Comparison of ENCODE assay signal across 29 mouse cellular contexts in genomic region chr7:96650435-96650834, GRCm38 (mm10).
DNase-seq lines count a peak whose midpoint lies in the region; ATAC-seq lines count a peak whose summit lies in the region.
"Had no signal": no experiment of that assay in that cellular context is flagged by ENCODE, and none has a peak within 500 bp of the region (broad histone marks: within the 10 kb centered on the region; RNA-seq: fewer than 3 reads in every experiment).

No protein-coding gene starts in this region.

- H3K4me1 ChIP-seq in forebrain, embryonic 10.5 days = peaks cover 96% of the 10 kb centered on the region
- peaks cover 32% of the 10 kb centered on the region for H3K4me1 ChIP-seq in forebrain, embryonic 14.5 days (ENCODE audit: control insufficient read depth, insufficient read depth, low read length)
- peaks cover 57% of the 10 kb centered on the region for H3K4me1 ChIP-seq in hindbrain, embryonic 12.5 days
- H3K4me1 ChIP-seq in hindbrain, embryonic 11.5 days (replicated peaks; ENCODE audit: control insufficient read depth, insufficient read depth, low read length) = peaks cover 12% of the 10 kb centered on the region
- H3K4me1 ChIP-seq in forebrain, embryonic 13.5 days = peaks cover 75% of the 10 kb centered on the region
- peaks cover 87% of the 10 kb centered on the region for H3K4me1 ChIP-seq in limb, embryonic 12.5 days (replicated peaks)

- peak overlapping the region; percentile 65; the same call in 1 of the 2 replicates for H3K27ac ChIP-seq in forebrain, embryonic 10.5 days
- H3K27ac ChIP-seq in forebrain, embryonic 14.5 days (ENCODE audit: low read depth, low read length) = no peak overlapping the region
- 0 out of 2 replicates have a peak overlapping the region, but pooled peaks have one; percentile 60 for H3K27ac ChIP-seq in hindbrain, embryonic 12.5 days
- no peak overlapping the region for H3K27ac ChIP-seq in hindbrain, embryonic 11.5 days (ENCODE audit: low read depth, low read length)
- peak overlapping the region; percentile 76 for H3K27ac ChIP-seq in forebrain, embryonic 13.5 days
- H3K27ac ChIP-seq in limb, embryonic 12.5 days = 0 out of 2 replicates have a peak overlapping the region, but pooled peaks have one; percentile 80
- H3K27ac ChIP-seq: limb, embryonic 15.5 days; liver, embryonic 14.5 days; lung, embryonic 15.5 days; midbrain, embryonic 15.5 days; neural tube, embryonic 12.5 days had no signal

- no peaks in the 10 kb centered on the region for H3K36me3 ChIP-seq in forebrain, embryonic 10.5 days (replicated peaks)
- H3K36me3 ChIP-seq in forebrain, embryonic 14.5 days (ENCODE audit: control insufficient read depth, insufficient read depth, low read length) = no peaks in the 10 kb centered on the region
- H3K36me3 ChIP-seq in hindbrain, embryonic 12.5 days = no peaks in the 10 kb centered on the region
- H3K36me3 ChIP-seq in hindbrain, embryonic 11.5 days (ENCODE audit: control insufficient read depth, insufficient read depth, low read length) = no peaks in the 10 kb centered on the region
- no peaks in the 10 kb centered on the region for H3K36me3 ChIP-seq in forebrain, embryonic 13.5 days (ENCODE audit: poor library complexity, severe bottlenecking)
- H3K36me3 ChIP-seq in limb, embryonic 12.5 days = no peaks in the 10 kb centered on the region; the same call in 1 of the 2 replicates
- H3K36me3 ChIP-seq: limb, embryonic 15.5 days; lung, embryonic 15.5 days; midbrain, embryonic 10.5 days; midbrain, embryonic 15.5 days; neural tube, embryonic 12.5 days had no signal

- ATAC-seq in forebrain, embryonic 14.5 days = no peak
- no peak for ATAC-seq in hindbrain, embryonic 12.5 days (ENCODE audit: low FRiP score)
- ATAC-seq in hindbrain, embryonic 11.5 days (ENCODE audit: low FRiP score) = no peak
- ATAC-seq in forebrain, embryonic 13.5 days = no peak
- ATAC-seq in limb, embryonic 12.5 days (ENCODE audit: insufficient number of reproducible peaks, insufficient read depth, low FRiP score, low TSS enrichment, low read depth) = no peak; the same call in 1 of the 2 replicates
- ATAC-seq: activated CD4-positive, CD25-positive, alpha-beta regulatory T cell, adult 4 months; inflammation-experienced regulatory T-cells, adult 6 months had no signal

- 9% methylated on average over 2 of the region's 2 CpGs for WGBS in forebrain, embryonic 10.5 days
- WGBS in forebrain, embryonic 14.5 days = 4% methylated on average over 2 of the region's 2 CpGs
- 39% methylated on average over 2 of the region's 2 CpGs for WGBS in hindbrain, embryonic 12.5 days
- WGBS in hindbrain, embryonic 11.5 days = 34% methylated on average over 2 of the region's 2 CpGs
- WGBS in forebrain, embryonic 13.5 days = 3% methylated on average over 2 of the region's 2 CpGs
- 7% methylated on average over 2 of the region's 2 CpGs for WGBS in limb, embryonic 12.5 days

- no peak for DNase-seq in forebrain, embryonic 10.5 days (ENCODE audit: extremely low spot score, low spot score)
- DNase-seq in forebrain, embryonic 14.5 days (ENCODE audit: low spot score) = no peak
- DNase-seq in hindbrain, embryonic 11.5 days (ENCODE audit: low spot score) = no peak
- no peak for DNase-seq in liver
- no peak for DNase-seq in gastrocnemius, postnatal 4 days (ENCODE audit: low spot score in 2 of 2)
- DNase-seq: adrenal gland, adult 2 months; adrenal gland, postnatal 36 days; cerebellum, adult 18-20 months; cerebellum, postnatal 14 days; gastrocnemius, postnatal 25 days; heart, adult 18-20 months; heart, postnatal 10 days; kidney, adult 11 months; kidney, postnatal 14 days; thymus, adult 2 months; thymus, postnatal 36 days had no signal

- no peak overlapping the region for H3K4me3 ChIP-seq in forebrain, embryonic 10.5 days
- H3K4me3 ChIP-seq in forebrain, embryonic 14.5 days (ENCODE audit: low read depth, low read length) = no peak overlapping the region
- no peak overlapping the region for H3K4me3 ChIP-seq in hindbrain, embryonic 12.5 days
- no peak overlapping the region for H3K4me3 ChIP-seq in hindbrain, embryonic 11.5 days (ENCODE audit: low read depth, low read length)
- H3K4me3 ChIP-seq in forebrain, embryonic 13.5 days = no peak overlapping the region
- H3K4me3 ChIP-seq in limb, embryonic 12.5 days (replicated peaks) = no peak overlapping the region
- H3K4me3 ChIP-seq: limb, embryonic 15.5 days; lung, embryonic 15.5 days; midbrain, embryonic 10.5 days; midbrain, embryonic 15.5 days; neural tube, embryonic 12.5 days had no signal

- H3K9me3 ChIP-seq in forebrain, embryonic 10.5 days = no peaks in the 10 kb centered on the region
- H3K9me3 ChIP-seq in forebrain, embryonic 14.5 days (replicated peaks; ENCODE audit: control insufficient read depth, low read length) = no peaks in the 10 kb centered on the region
- no peaks in the 10 kb centered on the region for H3K9me3 ChIP-seq in hindbrain, embryonic 12.5 days (replicated peaks)
- no peaks in the 10 kb centered on the region for H3K9me3 ChIP-seq in hindbrain, embryonic 11.5 days (ENCODE audit: control insufficient read depth, low read length)
- no peaks in the 10 kb centered on the region for H3K9me3 ChIP-seq in forebrain, embryonic 13.5 days (replicated peaks)
- H3K9me3 ChIP-seq in limb, embryonic 12.5 days = no peaks in the 10 kb centered on the region
- H3K9me3 ChIP-seq: limb, embryonic 15.5 days; lung, embryonic 15.5 days; midbrain, embryonic 10.5 days; midbrain, embryonic 15.5 days; neural tube, embryonic 12.5 days had no signal

- H3K4me2 ChIP-seq in forebrain, embryonic 14.5 days (ENCODE audit: low read length) = no peak overlapping the region
- H3K4me2 ChIP-seq in hindbrain, embryonic 12.5 days (replicated peaks) = no peak overlapping the region
- no peak overlapping the region for H3K4me2 ChIP-seq in hindbrain, embryonic 11.5 days (replicated peaks; ENCODE audit: low read depth, low read length)
- H3K4me2 ChIP-seq in forebrain, embryonic 13.5 days = no peak overlapping the region
- no peak overlapping the region for H3K4me2 ChIP-seq in limb, embryonic 12.5 days
- H3K4me2 ChIP-seq: heart, embryonic 11.5 days; limb, embryonic 15.5 days; lung, embryonic 15.5 days; midbrain, embryonic 15.5 days; neural tube, embryonic 12.5 days had no signal

- no peak overlapping the region for H3K9ac ChIP-seq in forebrain, embryonic 14.5 days (ENCODE audit: low read length)
- no peak overlapping the region for H3K9ac ChIP-seq in hindbrain, embryonic 12.5 days
- no peak overlapping the region for H3K9ac ChIP-seq in hindbrain, embryonic 11.5 days (ENCODE audit: low read depth, low read length)
- H3K9ac ChIP-seq in forebrain, embryonic 13.5 days = no peak overlapping the region
- H3K9ac ChIP-seq in limb, embryonic 12.5 days (replicated peaks) = no peak overlapping the region
- H3K9ac ChIP-seq: limb, embryonic 15.5 days; liver, embryonic 14.5 days; lung, embryonic 15.5 days; midbrain, embryonic 15.5 days; neural tube, embryonic 12.5 days had no signal

- H3K27me3 ChIP-seq in forebrain, embryonic 10.5 days (ENCODE audit: poor library complexity, severe bottlenecking) = peaks cover 99% of the 10 kb centered on the region
- H3K27me3 ChIP-seq in forebrain, embryonic 14.5 days (replicated peaks; ENCODE audit: control insufficient read depth, insufficient read depth, low read length) = 0 out of 2 replicates have a peak, but pooled peaks cover 3% of the 10 kb centered on the region
- peaks cover 9% of the 10 kb centered on the region; the same call in 1 of the 2 replicates for H3K27me3 ChIP-seq in hindbrain, embryonic 12.5 days
- no peaks in the 10 kb centered on the region for H3K27me3 ChIP-seq in hindbrain, embryonic 11.5 days (ENCODE audit: control insufficient read depth, insufficient read depth, low read length)
- peaks cover 35% of the 10 kb centered on the region for H3K27me3 ChIP-seq in forebrain, embryonic 13.5 days
- H3K27me3 ChIP-seq in limb, embryonic 12.5 days = peaks cover 27% of the 10 kb centered on the region
- H3K27me3 ChIP-seq: CH12.LX; limb, embryonic 15.5 days; lung, embryonic 15.5 days; neural tube, embryonic 12.5 days had no signal

Comparison
In these comparisons a context has a peak if more than half of its experiments do, and no peak if none do; other contexts are left out.
1. H3K27ac ChIP-seq: peak in forebrain, embryonic 10.5 days (single experiment), hindbrain, embryonic 12.5 days (single experiment), forebrain, embryonic 13.5 days (single experiment) and limb, embryonic 12.5 days (single experiment); none in forebrain, embryonic 14.5 days (single experiment) and hindbrain, embryonic 11.5 days (single experiment).